Mouse (Mus musculus) thymus, adult 2 months (tissue): ENCODE measurements around the gene Plppr3. TPM values are rescaled to one million over a fixed set of nuclear protein-coding genes. Genes with fewer than 3 reads are reported as not detected.
A peak's percentile ranks its signal among the peaks of the same experiment; 100 is the strongest.

Experiments
- DNase-seq: peaks from one replicate; pipeline ENCODE4 v3.0.0; 2021
- H3K27ac ChIP-seq: fragments of 200-500 bp; 2 replicates; pipeline ENCODE4 v1.5.1; 2012; ENCODE audit warnings: low read length, control low read depth; ENCODE audit not compliant: control insufficient read depth, insufficient read depth
- H3K27me3 ChIP-seq: fragments of 200-500 bp; 2 replicates; pipeline ENCODE4 v1.6.1; 2012; ENCODE audit warnings: mild to moderate bottlenecking, low read length, moderate library complexity, mixed read lengths; ENCODE audit not compliant: control insufficient read depth, insufficient read depth
- H3K36me3 ChIP-seq: fragments of 200-500 bp; 2 replicates; pipeline ENCODE4 v1.6.1; 2012; ENCODE audit warnings: mild to moderate bottlenecking, low read length, moderate library complexity; ENCODE audit not compliant: control insufficient read depth, insufficient read depth
- H3K4me1 ChIP-seq: fragments of 200-500 bp; replicated peaks from 2 replicates; pipeline ENCODE4 v1.6.1; 2012; ENCODE audit warnings: low read length; ENCODE audit not compliant: control insufficient read depth, insufficient read depth
- H3K4me3 ChIP-seq: fragments of 200-500 bp; 2 replicates; pipeline ENCODE4 v1.5.1; 2012; ENCODE audit warnings: mild to moderate bottlenecking, low read length, control low read depth, moderate library complexity; ENCODE audit not compliant: control insufficient read depth, insufficient read depth
- CTCF ChIP-seq: fragments of 200-500 bp; IDR thresholded peaks from 2 replicates; pipeline ENCODE4 v1.5.1; 2012; ENCODE audit warnings: mild to moderate bottlenecking, control low read depth, low read length, moderate library complexity, borderline replicate concordance; ENCODE audit not compliant: control insufficient read depth, poor library complexity, insufficient read depth; ENCODE audit errors: extremely low read depth
- POLR2A ChIP-seq: fragments of 200-500 bp; IDR thresholded peaks from 2 replicates; pipeline ENCODE4 v1.6.1; 2012; ENCODE audit warnings: mild to moderate bottlenecking, low read length, control low read depth, moderate library complexity; ENCODE audit not compliant: control insufficient read depth, poor library complexity, insufficient read depth; ENCODE audit errors: extremely low read depth
- WGBS: fragments of 180-500 bp; shearing (Covaris S2); methylation state at CpG from one replicate; pipeline ENCODE4 v1.1.7; 2018; 5-methylcytosine and 5-hydroxymethylcytosine counted together
- polyA plus RNA-seq: library from polyadenylated mRNA; depleted of rRNA; stranded (reverse); fragments of >200 nt; gene quantifications from 2 replicates; pipeline ENCODE4 v1.2.3, GENCODE M21; 2012

The Plppr3 gene
- polyA plus RNA-seq, 1 experiment: 1.9 TPM

DNA sequence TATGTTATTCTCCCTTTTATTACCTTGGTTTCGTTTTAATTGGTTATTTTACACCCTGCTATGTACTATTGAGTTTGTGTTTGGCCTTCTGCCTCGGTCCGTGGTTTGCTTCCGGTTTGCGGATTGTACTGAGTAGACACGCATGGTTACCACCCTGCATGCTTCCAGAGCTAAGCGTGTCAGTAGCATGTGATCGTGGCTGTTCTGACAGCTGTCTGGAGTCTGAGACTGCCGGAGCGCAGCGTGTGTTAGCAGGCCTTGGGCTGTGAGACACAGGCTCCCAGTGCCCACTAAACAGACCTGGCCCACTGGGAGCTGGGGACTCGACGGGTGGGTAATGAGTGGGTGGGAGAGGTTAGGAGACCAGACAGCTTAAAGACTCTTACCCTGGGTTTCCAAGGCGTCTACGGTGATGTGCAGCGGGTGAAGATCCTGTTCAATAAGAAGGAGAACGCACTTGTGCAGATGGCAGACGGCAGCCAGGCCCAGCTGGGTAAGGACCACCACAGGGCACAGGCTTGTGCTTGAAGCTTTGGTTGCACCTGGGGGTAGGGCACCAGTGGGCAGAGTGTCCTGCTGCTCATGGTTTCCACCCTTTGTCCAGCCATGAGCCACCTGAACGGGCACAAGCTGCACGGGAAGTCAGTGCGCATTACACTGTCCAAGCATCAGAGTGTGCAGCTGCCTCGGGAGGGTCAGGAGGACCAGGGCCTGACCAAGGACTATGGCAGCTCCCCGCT lies 12.2 kb downstream of the Plppr3 start:
- peaks cover 15% of the 10 kb centered on the region for H3K4me1 ChIP-seq
- TF ChIP-seq POLR2A: no peak
- no peak for TF ChIP-seq CTCF
- no peak overlapping the region for H3K4me3 ChIP-seq
- peaks cover 59% of the 10 kb centered on the region for H3K36me3 ChIP-seq
- no peak overlapping the region for H3K27ac ChIP-seq
- 93% methylated on average over 23 of the region's 23 CpGs for WGBS
- no peaks in the 10 kb centered on the region for H3K27me3 ChIP-seq
- no peak for DNase-seq

DNA sequence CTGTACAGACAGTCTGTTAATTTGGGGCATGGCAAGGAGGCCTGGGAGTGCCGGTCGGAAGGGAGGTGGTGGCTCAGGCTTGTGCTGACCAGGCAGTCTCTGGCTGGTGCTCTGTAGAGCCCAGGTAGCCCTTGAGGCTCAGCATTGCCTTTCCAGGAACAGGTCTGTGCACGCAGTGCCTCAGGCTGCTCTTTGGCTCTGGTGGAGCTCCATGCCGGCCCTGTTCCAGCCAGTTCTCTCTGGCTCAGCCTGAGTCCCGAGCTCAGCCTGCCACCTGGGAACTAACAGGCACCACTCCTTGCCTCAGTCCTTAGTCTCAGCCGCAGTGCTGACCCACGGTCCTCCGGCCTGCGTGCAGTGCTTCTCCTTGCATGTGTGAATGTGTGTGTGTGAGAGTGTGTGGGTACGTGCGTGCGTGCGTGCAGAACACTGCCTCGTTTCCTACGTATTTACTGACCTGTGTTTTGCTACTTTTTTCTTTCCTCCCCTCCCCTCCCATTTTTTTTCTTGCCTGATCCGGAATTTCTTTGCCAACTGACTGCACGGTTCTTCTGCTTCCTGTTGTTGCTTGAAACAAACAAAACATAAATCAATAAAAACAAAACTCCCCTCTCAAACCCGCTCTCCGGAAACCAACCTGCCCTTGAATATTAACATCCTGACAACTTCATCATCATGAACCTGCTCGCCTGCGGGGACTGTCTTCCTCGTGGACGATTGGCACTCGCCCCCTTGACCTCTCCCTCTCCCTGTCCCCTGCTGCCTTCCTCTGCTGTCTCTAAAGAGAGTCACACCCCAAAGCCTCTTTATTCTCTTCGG lies 13.0 kb downstream of the Plppr3 start:
- Histone ChIP-seq H3K4me3 (no peak overlapping the region), H3K27me3 (no peaks in the 10 kb centered on the region), H3K4me1 (peaks cover 22% of the 10 kb centered on the region), H3K27ac (no peak overlapping the region), H3K36me3 (peaks cover 66% of the 10 kb centered on the region)
- WGBS: 94% methylated on average over 25 of the region's 25 CpGs
- no peak for TF ChIP-seq CTCF
- no peak for DNase-seq

GRCm38 (mm10) chr10:79860079-79860911 lies 14.1 kb downstream of the Plppr3 start:
- Histone ChIP-seq H3K36me3 (peaks cover 67% of the 10 kb centered on the region), H3K27me3 (no peaks in the 10 kb centered on the region), H3K4me1 (peaks cover 31% of the 10 kb centered on the region), H3K4me3 (no peak overlapping the region), H3K27ac (no peak overlapping the region)
- DNase-seq: no peak
- TF ChIP-seq POLR2A (no peak), CTCF (no peak)
- 97% methylated on average over 26 of the region's 26 CpGs for WGBS

- no peak for DNase-seq
- Histone ChIP-seq H3K4me3 (no peak overlapping the region), H3K4me1 (peaks cover 31% of the 10 kb centered on the region), H3K27ac (no peak overlapping the region), H3K27me3 (no peaks in the 10 kb centered on the region), H3K36me3 (peaks cover 65% of the 10 kb centered on the region)
- no peak for TF ChIP-seq CTCF
- TF ChIP-seq POLR2A: no peak
- 86% methylated on average over 11 of the region's 11 CpGs for WGBS
Measured at GRCm38 (mm10) chr10:79859116-79859515, 15.3 kb downstream of the Plppr3 start.

GRCm38 (mm10) chr10:79858416-79859074 lies 15.9 kb downstream of the Plppr3 start:
- H3K27ac ChIP-seq: no peak overlapping the region
- peaks cover 61% of the 10 kb centered on the region for H3K36me3 ChIP-seq
- peaks cover 31% of the 10 kb centered on the region for H3K4me1 ChIP-seq
- H3K4me3 ChIP-seq: no peak overlapping the region
- WGBS: 65% methylated on average over 17 of the region's 17 CpGs
- DNase-seq: peak; percentile 17
- no peaks in the 10 kb centered on the region for H3K27me3 ChIP-seq
- TF ChIP-seq CTCF: no peak
- no peak for TF ChIP-seq POLR2A

GRCm38 (mm10) chr10:79857894-79858293 lies 16.5 kb downstream of the Plppr3 start:
- no peaks in the 10 kb centered on the region for H3K27me3 ChIP-seq
- WGBS: 91% methylated on average over 2 of the region's 2 CpGs
- no peak overlapping the region for H3K4me3 ChIP-seq
- peaks cover 55% of the 10 kb centered on the region for H3K36me3 ChIP-seq
- TF ChIP-seq CTCF (no peak), POLR2A (no peak)
- no peak overlapping the region for H3K27ac ChIP-seq
- DNase-seq: no peak
- H3K4me1 ChIP-seq: peaks cover 38% of the 10 kb centered on the region
